Mouse (Mus musculus): ENCODE measurements around the gene Cdh23. TPM values are rescaled to one million over a fixed set of nuclear protein-coding genes. Genes with fewer than 3 reads are reported as not detected.

The Cdh23 gene
- polyA plus RNA-seq, 1 experiment from 2014 or later: 2.7 TPM

GRCm38 (mm10) chr10:60369405-60369804 lies 326.9 kb downstream of the Cdh23 start:
- no peaks in the 10 kb centered on the region for H3K27me3 ChIP-seq (replicated peaks; ENCODE audit: control insufficient read depth, insufficient read depth, low read length)
- 89% methylated on average over 6 of the region's 6 CpGs for WGBS
- no peak overlapping the region for H3K4me3 ChIP-seq (replicated peaks; ENCODE audit: low read length)
- no peaks in the 10 kb centered on the region for H3K36me3 ChIP-seq (ENCODE audit: control insufficient read depth, insufficient read depth)
- H3K9me3 ChIP-seq (ENCODE audit: control insufficient read depth, low read length): no peaks in the 10 kb centered on the region
- ATAC-seq: no peak
- H3K27ac ChIP-seq (ENCODE audit: low read length): no peak overlapping the region
- peaks cover 9% of the 10 kb centered on the region; the same call in 1 of the 2 replicates for H3K4me1 ChIP-seq (replicated peaks; ENCODE audit: control insufficient read depth, insufficient read depth, low read length)
- H3K9ac ChIP-seq (replicated peaks; ENCODE audit: low read depth, low read length): no peak overlapping the region
- no peak overlapping the region for H3K4me2 ChIP-seq (ENCODE audit: low read length)

GRCm38 (mm10) chr10:60367904-60368303 lies 328.4 kb downstream of the Cdh23 start:
- Histone ChIP-seq H3K9me3 (ENCODE audit: control insufficient read depth, low read length) (no peaks in the 10 kb centered on the region), H3K4me2 (ENCODE audit: low read length) (no peak overlapping the region), H3K27ac (ENCODE audit: low read length) (no peak overlapping the region), H3K27me3 (replicated peaks; ENCODE audit: control insufficient read depth, insufficient read depth, low read length) (no peaks in the 10 kb centered on the region), H3K36me3 (ENCODE audit: control insufficient read depth, insufficient read depth) (no peaks in the 10 kb centered on the region), H3K4me3 (replicated peaks; ENCODE audit: low read length) (no peak overlapping the region), H3K4me1 (replicated peaks; ENCODE audit: control insufficient read depth, insufficient read depth, low read length) (peaks cover 9% of the 10 kb centered on the region; the same call in 1 of the 2 replicates), H3K9ac (replicated peaks; ENCODE audit: low read depth, low read length) (no peak overlapping the region)
- ATAC-seq: no peak
- 79% methylated on average over 4 of the region's 4 CpGs for WGBS

GRCm38 (mm10) chr10:60367145-60367544 lies 329.1 kb downstream of the Cdh23 start:
- Histone ChIP-seq H3K9me3 (ENCODE audit: control insufficient read depth, low read length) (no peaks in the 10 kb centered on the region), H3K36me3 (ENCODE audit: control insufficient read depth, insufficient read depth) (no peaks in the 10 kb centered on the region), H3K27ac (ENCODE audit: low read length) (no peak overlapping the region), H3K9ac (replicated peaks; ENCODE audit: low read depth, low read length) (no peak overlapping the region), H3K27me3 (replicated peaks; ENCODE audit: control insufficient read depth, insufficient read depth, low read length) (no peaks in the 10 kb centered on the region), H3K4me3 (replicated peaks; ENCODE audit: low read length) (no peak overlapping the region), H3K4me2 (ENCODE audit: low read length) (no peak overlapping the region), H3K4me1 (replicated peaks; ENCODE audit: control insufficient read depth, insufficient read depth, low read length) (peaks cover 9% of the 10 kb centered on the region; the same call in 1 of the 2 replicates)
- no peak for ATAC-seq
- 76% methylated on average over 2 of the region's 2 CpGs for WGBS

- 0 out of 2 replicates have a peak, but pooled peaks cover 5% of the 10 kb centered on the region for H3K4me1 ChIP-seq (replicated peaks; ENCODE audit: control insufficient read depth, insufficient read depth, low read length)
- H3K9ac ChIP-seq (replicated peaks; ENCODE audit: low read depth, low read length): no peak overlapping the region
- H3K27me3 ChIP-seq (replicated peaks; ENCODE audit: control insufficient read depth, insufficient read depth, low read length): no peaks in the 10 kb centered on the region
- H3K4me3 ChIP-seq (replicated peaks; ENCODE audit: low read length): no peak overlapping the region
- no peak overlapping the region for H3K27ac ChIP-seq (ENCODE audit: low read length)
- no peak overlapping the region for H3K4me2 ChIP-seq (ENCODE audit: low read length)
- 60% methylated on average over 6 of the region's 6 CpGs for WGBS
- no peaks in the 10 kb centered on the region for H3K9me3 ChIP-seq (ENCODE audit: control insufficient read depth, low read length)
- H3K36me3 ChIP-seq (ENCODE audit: control insufficient read depth, insufficient read depth): no peaks in the 10 kb centered on the region
- ATAC-seq: no peak
Observed at GRCm38 (mm10) chr10:60363426-60363825, 332.9 kb downstream of the Cdh23 start.

GRCm38 (mm10) chr10:60362310-60362628 lies 334.0 kb downstream of the Cdh23 start:
- Histone ChIP-seq H3K4me1 (replicated peaks; ENCODE audit: control insufficient read depth, insufficient read depth, low read length) (0 out of 2 replicates have a peak, but pooled peaks cover 5% of the 10 kb centered on the region), H3K36me3 (ENCODE audit: control insufficient read depth, insufficient read depth) (no peaks in the 10 kb centered on the region), H3K9me3 (ENCODE audit: control insufficient read depth, low read length) (no peaks in the 10 kb centered on the region), H3K4me2 (ENCODE audit: low read length) (no peak overlapping the region), H3K27ac (ENCODE audit: low read length) (no peak overlapping the region), H3K4me3 (replicated peaks; ENCODE audit: low read length) (no peak overlapping the region), H3K9ac (replicated peaks; ENCODE audit: low read depth, low read length) (no peak overlapping the region), H3K27me3 (replicated peaks; ENCODE audit: control insufficient read depth, insufficient read depth, low read length) (no peaks in the 10 kb centered on the region)
- WGBS: 63% methylated on average over 2 of the region's 2 CpGs
- ATAC-seq: no peak

GRCm38 (mm10) chr10:60361615-60362309 lies 334.5 kb downstream of the Cdh23 start:
- H3K4me1 ChIP-seq (replicated peaks; ENCODE audit: control insufficient read depth, insufficient read depth, low read length): 0 out of 2 replicates have a peak, but pooled peaks cover 5% of the 10 kb centered on the region
- H3K9ac ChIP-seq (replicated peaks; ENCODE audit: low read depth, low read length): no peak overlapping the region
- H3K27me3 ChIP-seq (replicated peaks; ENCODE audit: control insufficient read depth, insufficient read depth, low read length): no peaks in the 10 kb centered on the region
- ATAC-seq: no peak
- H3K4me2 ChIP-seq (ENCODE audit: low read length): no peak overlapping the region
- no peak overlapping the region for H3K4me3 ChIP-seq (replicated peaks; ENCODE audit: low read length)
- no peak overlapping the region for H3K27ac ChIP-seq (ENCODE audit: low read length)
- WGBS: 48% methylated on average over 12 of the region's 12 CpGs
- no peaks in the 10 kb centered on the region for H3K36me3 ChIP-seq (ENCODE audit: control insufficient read depth, insufficient read depth)
- no peaks in the 10 kb centered on the region for H3K9me3 ChIP-seq (ENCODE audit: control insufficient read depth, low read length)

- WGBS: 32% methylated on average over 4 of the region's 4 CpGs
Observed at GRCm38 (mm10) chr10:60358776-60359175, 337.5 kb downstream of the Cdh23 start.

GRCm38 (mm10) chr10:60357901-60358300 lies 338.4 kb downstream of the Cdh23 start:
- H3K27me3 ChIP-seq (replicated peaks; ENCODE audit: control insufficient read depth, insufficient read depth, low read length): no peaks in the 10 kb centered on the region
- no peaks in the 10 kb centered on the region for H3K9me3 ChIP-seq (ENCODE audit: control insufficient read depth, low read length)
- H3K36me3 ChIP-seq (ENCODE audit: control insufficient read depth, insufficient read depth): no peaks in the 10 kb centered on the region
- no peak overlapping the region for H3K4me3 ChIP-seq (replicated peaks; ENCODE audit: low read length)
- H3K27ac ChIP-seq (ENCODE audit: low read length): no peak overlapping the region
- H3K9ac ChIP-seq (replicated peaks; ENCODE audit: low read depth, low read length): no peak overlapping the region
- no peak overlapping the region for H3K4me2 ChIP-seq (ENCODE audit: low read length)
- no peak for ATAC-seq
- 94% methylated on average over 14 of the region's 14 CpGs for WGBS
- 0 out of 2 replicates have a peak, but pooled peaks cover 5% of the 10 kb centered on the region for H3K4me1 ChIP-seq (replicated peaks; ENCODE audit: control insufficient read depth, insufficient read depth, low read length)

More at GRCm38 (mm10) chr10:60358776-60359175, 337.5 kb downstream of the Cdh23 start:
- ATAC-seq: no peak
- Histone ChIP-seq H3K27ac (ENCODE audit: low read length) (no peak overlapping the region), H3K4me3 (replicated peaks; ENCODE audit: low read length) (no peak overlapping the region), H3K4me1 (replicated peaks; ENCODE audit: control insufficient read depth, insufficient read depth, low read length) (0 out of 2 replicates have a peak, but pooled peaks cover 5% of the 10 kb centered on the region), H3K36me3 (ENCODE audit: control insufficient read depth, insufficient read depth) (no peaks in the 10 kb centered on the region), H3K27me3 (replicated peaks; ENCODE audit: control insufficient read depth, insufficient read depth, low read length) (no peaks in the 10 kb centered on the region), H3K4me2 (ENCODE audit: low read length) (no peak overlapping the region), H3K9me3 (ENCODE audit: control insufficient read depth, low read length) (no peaks in the 10 kb centered on the region), H3K9ac (replicated peaks; ENCODE audit: low read depth, low read length) (no peak overlapping the region)

- WGBS: 89% methylated on average over 4 of the region's 4 CpGs
- Histone ChIP-seq H3K9me3 (ENCODE audit: control insufficient read depth, low read length) (no peaks in the 10 kb centered on the region), H3K27me3 (replicated peaks; ENCODE audit: control insufficient read depth, insufficient read depth, low read length) (no peaks in the 10 kb centered on the region), H3K4me2 (ENCODE audit: low read length) (no peak overlapping the region), H3K27ac (ENCODE audit: low read length) (no peak overlapping the region), H3K36me3 (ENCODE audit: control insufficient read depth, insufficient read depth) (no peaks in the 10 kb centered on the region), H3K9ac (replicated peaks; ENCODE audit: low read depth, low read length) (no peak overlapping the region), H3K4me3 (replicated peaks; ENCODE audit: low read length) (no peak overlapping the region), H3K4me1 (replicated peaks; ENCODE audit: control insufficient read depth, insufficient read depth, low read length) (0 out of 2 replicates have a peak, but pooled peaks cover 5% of the 10 kb centered on the region)
- no peak for ATAC-seq
Observed at GRCm38 (mm10) chr10:60357441-60357840, 338.8 kb downstream of the Cdh23 start.
